Mouse (Mus musculus): ENCODE measurements at regions not wholly inside any gene's neighbourhood (a gene's known extent, or its start where the extent isn't known, plus 50 kb on each side); places are given as distances from the start of the nearest gene placed in this dataset.

- DNase-seq, result no peak
These were observed 129.2 kb downstream of the Lrrc30 start for GRCm38 (mm10) chr17:67503125-67503878.

GRCm38 (mm10) chr17:67502628-67503027 lies 129.9 kb downstream of the Lrrc30 start:
- no peak for DNase-seq

GRCm38 (mm10) chr17:67499783-67500641 lies 132.5 kb downstream of the Lrrc30 start:
- DNase-seq, result peak; percentile 46

GRCm38 (mm10) chr17:67497380-67497779 lies 135.1 kb downstream of the Lrrc30 start:
- no peak for DNase-seq

- peak; percentile 32 for DNase-seq
These were observed 126.2 kb upstream of the Ptprm start for GRCm38 (mm10) chr17:67480463-67480862.

- DNase-seq, result peak; percentile 79
These were observed 118.9 kb upstream of the Ptprm start for GRCm38 (mm10) chr17:67473137-67473536.

- DNase-seq, result no peak
These were observed 104.7 kb upstream of the Ptprm start for GRCm38 (mm10) chr17:67458851-67459421.

GRCm38 (mm10) chr17:67451966-67452365 lies 97.7 kb upstream of the Ptprm start:
- DNase-seq, result peak; percentile 10

- DNase-seq, result peak; percentile 72
These were observed 96.8 kb upstream of the Ptprm start for GRCm38 (mm10) chr17:67451081-67451480.

GRCm38 (mm10) chr17:67450021-67450420 lies 95.8 kb upstream of the Ptprm start:
- no peak for DNase-seq

GRCm38 (mm10) chr17:67445986-67446385 lies 91.7 kb upstream of the Ptprm start:
- DNase-seq, result no peak

GRCm38 (mm10) chr17:67440961-67441360 lies 86.7 kb upstream of the Ptprm start:
- DNase-seq, result no peak

GRCm38 (mm10) chr17:67419956-67420711 lies 65.9 kb upstream of the Ptprm start:
- DNase-seq, result no peak

- DNase-seq, result no peak
These were observed 58.4 kb upstream of the Ptprm start for GRCm38 (mm10) chr17:67412546-67413250.

GRCm38 (mm10) chr17:67409911-67410310 lies 55.7 kb upstream of the Ptprm start:
- no peak for DNase-seq

- DNase-seq, result no peak
These were observed 51.7 kb upstream of the Ptprm start for GRCm38 (mm10) chr17:67405934-67406333.

Data from retina, postnatal 1 day (tissue).